Mouse (Mus musculus): ENCODE results near the gene Prss16. TPM values are rescaled to one million over a fixed set of nuclear protein-coding genes. Genes with fewer than 3 reads are reported as not detected.
A peak's percentile ranks its signal among the peaks of the same experiment; 100 is the strongest.

Prss16 gene
- total and polyA plus RNA-seq, 3 experiments = 0.47 TPM; not detected in 2

GRCm38 (mm10) chr13:22051523-22051859, 41.9 kb upstream of the Prss16 start:
- H3K4me3 ChIP-seq (ENCODE audit: control insufficient read depth in 1 of 2, insufficient read depth in 1 of 2, low read depth in 2 of 2, low read length in 2 of 2) = peak overlapping the region; percentile 78 to 87
- no peaks in the 10 kb centered on the region for H3K4me1 ChIP-seq (ENCODE audit: control insufficient read depth in 1 of 2, insufficient read depth in 2 of 2, low read length in 2 of 2)
- no peaks in the 10 kb centered on the region for H3K9me3 ChIP-seq (replicated peaks; ENCODE audit: insufficient read depth, low read length)
- no peak for DNase-seq (ENCODE audit: low read depth, low spot score)
- H3K27ac ChIP-seq (ENCODE audit: control insufficient read depth, low read depth, low read length) = no peak overlapping the region
- H3K79me2 ChIP-seq (ENCODE audit: control insufficient read depth, insufficient read depth, low read length, poor library complexity) = peaks cover 1% of the 10 kb centered on the region; the same call in 1 of the 2 replicates
- 0 out of 4 replicates have a peak, but pooled peaks cover 0 to 2% of the 10 kb centered on the region in 2 experiments for H3K27me3 ChIP-seq (ENCODE audit: control insufficient read depth in 1 of 2, insufficient read depth in 2 of 2, low read length in 2 of 2)
- peaks cover 0 to 2% of the 10 kb centered on the region in 2 experiments; a peak in 2 of 4 replicates for H3K36me3 ChIP-seq (ENCODE audit: control insufficient read depth in 1 of 2, insufficient read depth in 2 of 2, low read length in 2 of 2)
- H3K9ac ChIP-seq (ENCODE audit: control insufficient read depth, low read depth, low read length, poor library complexity, severe bottlenecking) = peak overlapping the region; percentile 77
- no peak for TF ChIP-seq ZC3H11A (IDR thresholded peaks at IDR 0.05; ENCODE audit: low read depth, low read length)
- TF ChIP-seq UBTF (IDR thresholded peaks at IDR 0.05; ENCODE audit: borderline replicate concordance, insufficient read depth, low read depth, low read length) = no peak

GRCm38 (mm10) chr13:22050591-22051522, 41.3 kb upstream of the Prss16 start:
- no peaks in the 10 kb centered on the region for H3K9me3 ChIP-seq (replicated peaks; ENCODE audit: insufficient read depth, low read length)
- H3K27me3 ChIP-seq (ENCODE audit: control insufficient read depth in 1 of 2, insufficient read depth in 2 of 2, low read length in 2 of 2) = 0 out of 4 replicates have a peak, but pooled peaks cover 0 to 2% of the 10 kb centered on the region in 2 experiments
- peak overlapping the region; percentile 78 to 87 for H3K4me3 ChIP-seq (ENCODE audit: control insufficient read depth in 1 of 2, insufficient read depth in 1 of 2, low read depth in 2 of 2, low read length in 2 of 2)
- TF ChIP-seq BHLHE40 (IDR thresholded peaks at IDR 0.05; ENCODE audit: borderline replicate concordance, low read depth, low read length) = no peak
- TF ChIP-seq MYB (IDR thresholded peaks at IDR 0.05; ENCODE audit: low read depth, low read length) = no peak
- TF ChIP-seq TAL1 (IDR thresholded peaks at IDR 0.05; ENCODE audit: low read length) = no peak
- no peak for TF ChIP-seq MXI1 (IDR thresholded peaks at IDR 0.05; ENCODE audit: low read depth, low read length)
- TF ChIP-seq ZMIZ1 (IDR thresholded peaks at IDR 0.05; ENCODE audit: low read depth, low read length) = no peak
- peak in 1 of 3 experiments; percentile 84; a peak in 3 of 6 replicates for TF ChIP-seq CTCF (IDR thresholded peaks at IDR 0.05 in 2 of 3, conservative IDR thresholded peaks at IDR 0.05 in 1 of 3; ENCODE audit: control insufficient read depth in 1 of 3, insufficient read depth in 1 of 3, low read depth in 2 of 3, low read length in 3 of 3, poor library complexity in 1 of 3, severe bottlenecking in 1 of 3)
- no peak for TF ChIP-seq MAX (IDR thresholded peaks at IDR 0.05; ENCODE audit: low read length)
- TF ChIP-seq POLR2A (IDR thresholded peaks at IDR 0.05; ENCODE audit: control insufficient read depth in 1 of 2, insufficient read depth in 1 of 2, low read depth in 1 of 2, low read length in 2 of 2, poor library complexity in 1 of 2) = peak in 1 of 2 experiments; percentile 53; a peak in 2 of 4 replicates
- peak; percentile 100 for TF ChIP-seq TBP (IDR thresholded peaks at IDR 0.05; ENCODE audit: low read depth, low read length)
- no peak for TF ChIP-seq RCOR1 (IDR thresholded peaks at IDR 0.05; ENCODE audit: low read depth, low read length)
- TF ChIP-seq ELF1 (IDR thresholded peaks at IDR 0.05; ENCODE audit: low read depth, low read length) = no peak
- TF ChIP-seq POLR2AphosphoS2 (IDR thresholded peaks at IDR 0.05; ENCODE audit: low read length) = no peak
- no peak for TF ChIP-seq NELFE (IDR thresholded peaks at IDR 0.05; ENCODE audit: low read depth, low read length)
- TF ChIP-seq SIN3A (IDR thresholded peaks at IDR 0.05; ENCODE audit: low read length) = no peak
- peaks cover 1% of the 10 kb centered on the region; the same call in 1 of the 2 replicates for H3K79me2 ChIP-seq (ENCODE audit: control insufficient read depth, insufficient read depth, low read length, poor library complexity)
- peak; percentile 97 for DNase-seq (ENCODE audit: low read depth, low spot score)
- peak overlapping the region; percentile 53 for H3K27ac ChIP-seq (ENCODE audit: control insufficient read depth, low read depth, low read length)
- peaks cover 0 to 2% of the 10 kb centered on the region in 2 experiments; a peak in 2 of 4 replicates for H3K36me3 ChIP-seq (ENCODE audit: control insufficient read depth in 1 of 2, insufficient read depth in 2 of 2, low read length in 2 of 2)
- peak overlapping the region; percentile 77 for H3K9ac ChIP-seq (ENCODE audit: control insufficient read depth, low read depth, low read length, poor library complexity, severe bottlenecking)
- no peaks in the 10 kb centered on the region for H3K4me1 ChIP-seq (ENCODE audit: control insufficient read depth in 1 of 2, insufficient read depth in 2 of 2, low read length in 2 of 2)
